Mouse (Mus musculus): ENCODE results near the gene Gm20388.

Gene Gm20388

GRCm38 (mm10) chr8:119960531-119961104 is 50.0 kb downstream of the Gm20388 start:
- DNase-seq (ENCODE audit: low spot score in 2 of 2): peak; percentile 51 to 78

GRCm38 (mm10) chr8:119964859-119965258 is 54.2 kb downstream of the Gm20388 start:
- DNase-seq (ENCODE audit: low spot score in 2 of 2): no peak

GRCm38 (mm10) chr8:119967435-119967834 is 56.8 kb downstream of the Gm20388 start:
- no peak for DNase-seq (ENCODE audit: low spot score in 2 of 2)

- peak in 1 of 2 experiments; percentile 37 for DNase-seq (ENCODE audit: low spot score in 2 of 2)
These were observed 59.5 kb downstream of the Gm20388 start for GRCm38 (mm10) chr8:119970169-119970568.

- no peak for DNase-seq (ENCODE audit: low spot score in 2 of 2)
These were observed 61.9 kb downstream of the Gm20388 start for GRCm38 (mm10) chr8:119972558-119972957.

- DNase-seq (ENCODE audit: low spot score in 2 of 2): no peak
These were observed 68.2 kb downstream of the Gm20388 start for GRCm38 (mm10) chr8:119978770-119979381.

- no peak for DNase-seq (ENCODE audit: low spot score in 2 of 2)
These were observed 70.6 kb downstream of the Gm20388 start for GRCm38 (mm10) chr8:119981253-119981652.

- DNase-seq (ENCODE audit: low spot score in 2 of 2): no peak
These were observed 73.4 kb downstream of the Gm20388 start for GRCm38 (mm10) chr8:119984085-119984484.

- no peak for DNase-seq (ENCODE audit: low spot score in 2 of 2)
These were observed 75.5 kb downstream of the Gm20388 start for GRCm38 (mm10) chr8:119986174-119986573.

- no peak for DNase-seq (ENCODE audit: low spot score in 2 of 2)
These were observed 77.4 kb downstream of the Gm20388 start for GRCm38 (mm10) chr8:119988087-119988486.

GRCm38 (mm10) chr8:119992249-119992648 is 81.6 kb downstream of the Gm20388 start, which contains the start of gene Crispld2:
TSS of gene Crispld2 (plus strand) at chr8:119992438.
- DNase-seq (ENCODE audit: low spot score in 2 of 2): peak; percentile 11 to 53

- DNase-seq (ENCODE audit: low spot score in 2 of 2): no peak
These were observed 83.5 kb downstream of the Gm20388 start for GRCm38 (mm10) chr8:119994114-119994513.

- DNase-seq (ENCODE audit: low spot score in 2 of 2): no peak
These were observed 83.9 kb downstream of the Gm20388 start for GRCm38 (mm10) chr8:119994556-119994955.

- DNase-seq (ENCODE audit: low spot score in 2 of 2): no peak
These were observed 86.6 kb downstream of the Gm20388 start for GRCm38 (mm10) chr8:119997266-119997665.

- DNase-seq (ENCODE audit: low spot score in 2 of 2): no peak
These were observed 89.8 kb downstream of the Gm20388 start for GRCm38 (mm10) chr8:120000461-120000860.

- no peak for DNase-seq (ENCODE audit: low spot score in 2 of 2)
These were observed 91.1 kb downstream of the Gm20388 start for GRCm38 (mm10) chr8:120001712-120002111.

- no peak for DNase-seq (ENCODE audit: low spot score in 2 of 2)
These were observed 91.7 kb downstream of the Gm20388 start for GRCm38 (mm10) chr8:120002348-120002747.

GRCm38 (mm10) chr8:120004154-120004702 is 93.6 kb downstream of the Gm20388 start:
- no peak for DNase-seq (ENCODE audit: low spot score in 2 of 2)

GRCm38 (mm10) chr8:120004705-120005381 is 94.2 kb downstream of the Gm20388 start:
- no peak for DNase-seq (ENCODE audit: low spot score in 2 of 2)

GRCm38 (mm10) chr8:120006645-120007160 is 96.1 kb downstream of the Gm20388 start:
- no peak for DNase-seq (ENCODE audit: low spot score in 2 of 2)

- no peak for DNase-seq (ENCODE audit: low spot score in 2 of 2)
These were observed 96.5 kb downstream of the Gm20388 start for GRCm38 (mm10) chr8:120007178-120007577.

GRCm38 (mm10) chr8:120009284-120009683 is 98.6 kb downstream of the Gm20388 start:
- no peak for DNase-seq (ENCODE audit: low spot score in 2 of 2)

All from left cerebral cortex, adult 9 months (tissue).